Mouse (Mus musculus) lung, postnatal 10 days (tissue): ENCODE results near the gene Tbpl1.

ENCODE experiments used
- DNase-seq: peaks from one replicate; pipeline ENCODE4 v3.0.0; 2021

The Tbpl1 gene

GRCm38 (mm10) chr10:22731272-22732093, at the start of gene Tbpl1:
Tbpl1 (minus strand) TSS chr10:22731938.
- peak; percentile 97 for DNase-seq

DNA sequence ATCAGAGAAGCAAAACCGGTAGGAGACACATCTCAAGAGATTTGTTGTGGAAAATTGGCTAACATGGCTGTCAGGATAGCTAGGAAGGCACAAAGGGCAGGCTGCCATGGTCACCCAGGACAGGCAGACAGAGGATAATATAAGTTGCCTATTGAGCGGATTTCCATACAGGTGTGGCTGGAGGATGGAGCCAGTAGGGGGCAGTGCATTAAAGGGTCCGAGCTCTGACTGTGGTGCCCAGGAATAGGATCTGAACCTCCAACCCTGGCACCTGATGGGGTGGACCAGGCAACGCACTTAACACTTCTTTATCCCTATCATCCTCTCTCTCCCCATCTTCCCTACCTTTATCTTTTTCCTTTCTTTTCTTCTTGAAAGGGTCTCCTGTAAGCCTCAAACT, 49.7 kb upstream of the Tbpl1 start:
- peak; percentile 21 for DNase-seq

- peak; percentile 79 for DNase-seq
These were observed 46.2 kb upstream of the Tbpl1 start for GRCm38 (mm10) chr10:22777939-22778338.

DNA sequence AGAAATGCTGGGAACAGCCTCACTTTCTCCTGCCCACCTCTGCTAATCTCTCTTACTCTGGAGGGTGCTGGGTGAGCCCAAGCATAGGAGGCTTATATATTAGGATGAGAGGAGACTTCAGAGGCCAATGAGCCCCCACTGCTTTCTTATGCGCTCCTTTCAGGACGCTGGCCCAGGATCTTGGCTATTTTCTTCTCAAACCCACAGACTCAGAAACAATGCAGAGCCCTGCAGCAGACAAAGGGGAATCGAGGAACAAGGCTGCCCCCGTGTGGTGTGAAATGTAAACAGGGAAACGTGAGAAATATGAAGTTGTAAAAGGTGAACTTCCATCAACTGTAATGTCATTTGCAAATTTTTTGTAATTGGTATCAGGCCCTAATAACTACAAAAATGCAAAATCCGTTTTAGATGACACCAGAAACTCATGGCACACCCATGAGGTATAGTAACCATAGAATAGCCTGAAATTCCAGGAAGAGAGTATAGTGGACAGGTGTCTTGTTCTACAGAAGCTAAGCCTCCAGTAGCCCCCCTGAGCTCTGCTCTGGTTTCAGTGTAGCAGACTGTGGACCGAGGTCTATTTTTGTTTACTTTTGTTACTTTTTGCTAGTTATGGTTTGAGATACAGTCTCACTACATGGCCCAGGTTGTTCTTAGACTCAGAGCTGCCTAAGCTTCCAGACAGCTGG, 44.4 kb upstream of the Tbpl1 start:
- DNase-seq, result peak; percentile 53

DNA sequence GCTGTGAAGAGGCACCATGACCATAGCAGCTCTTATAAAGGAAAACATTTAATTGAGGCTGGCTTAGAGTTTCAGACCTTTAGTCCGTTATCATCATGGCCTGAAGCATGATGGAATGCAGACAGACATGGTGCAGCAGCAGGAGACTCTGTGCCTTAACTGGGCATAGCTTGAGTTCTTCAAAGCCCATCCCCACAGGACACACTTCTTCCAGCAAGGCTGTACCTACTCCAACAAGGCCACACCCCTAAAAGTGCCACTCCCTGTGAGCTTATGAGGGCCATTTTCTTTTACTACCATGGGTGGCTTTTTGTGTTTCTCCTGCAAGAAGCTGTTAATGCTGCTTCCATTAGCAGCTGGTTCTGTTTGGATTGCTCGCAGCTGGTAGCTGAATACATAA, 43.7 kb upstream of the Tbpl1 start:
- DNase-seq, result no peak

GRCm38 (mm10) chr10:22774626-22775025, 42.9 kb upstream of the Tbpl1 start:
- no peak for DNase-seq

DNA sequence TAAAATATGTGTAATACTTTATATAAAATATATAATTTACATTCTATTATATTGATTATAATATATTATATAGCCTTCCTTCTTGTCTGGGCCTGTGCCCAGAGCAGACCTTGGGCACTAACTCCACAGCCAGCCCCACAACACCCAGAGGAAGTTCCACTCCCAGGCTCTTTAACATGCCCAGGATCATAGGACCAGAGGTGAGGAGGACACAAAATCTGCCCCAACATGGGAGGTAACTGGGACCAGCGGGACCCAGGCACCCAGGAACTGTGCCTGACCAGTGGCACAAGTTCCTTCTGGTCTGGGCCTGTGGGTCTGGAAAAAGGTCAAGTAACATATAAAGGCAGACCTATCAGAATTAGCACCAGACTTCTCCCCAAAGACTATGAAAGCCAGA, 22.5 kb upstream of the Tbpl1 start:
- no peak for DNase-seq

DNA sequence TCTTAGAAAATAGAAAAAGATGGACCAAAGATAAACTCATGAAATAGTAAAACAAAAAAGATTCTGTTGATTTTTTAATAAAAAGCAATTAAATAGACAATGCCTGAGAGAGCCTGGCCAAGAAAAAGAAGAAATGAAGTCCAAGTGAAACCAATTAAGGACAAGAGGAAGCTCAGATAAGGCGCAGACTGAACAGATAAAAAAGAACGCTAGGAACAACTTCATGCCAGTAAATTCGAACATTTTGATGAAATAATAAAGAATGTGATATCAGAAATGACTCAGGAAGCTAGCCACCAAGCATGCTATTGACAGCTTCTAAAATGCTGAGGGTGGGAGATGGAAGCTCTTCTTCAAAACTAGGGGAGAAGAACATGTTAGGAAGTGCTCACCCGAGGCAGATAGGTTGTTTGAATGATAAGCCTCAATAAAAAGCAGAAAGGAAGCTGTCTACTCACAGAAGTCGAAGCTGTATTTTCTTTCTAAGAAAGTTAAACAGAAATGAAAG, 19.5 kb upstream of the Tbpl1 start:
- no peak for DNase-seq

DNA sequence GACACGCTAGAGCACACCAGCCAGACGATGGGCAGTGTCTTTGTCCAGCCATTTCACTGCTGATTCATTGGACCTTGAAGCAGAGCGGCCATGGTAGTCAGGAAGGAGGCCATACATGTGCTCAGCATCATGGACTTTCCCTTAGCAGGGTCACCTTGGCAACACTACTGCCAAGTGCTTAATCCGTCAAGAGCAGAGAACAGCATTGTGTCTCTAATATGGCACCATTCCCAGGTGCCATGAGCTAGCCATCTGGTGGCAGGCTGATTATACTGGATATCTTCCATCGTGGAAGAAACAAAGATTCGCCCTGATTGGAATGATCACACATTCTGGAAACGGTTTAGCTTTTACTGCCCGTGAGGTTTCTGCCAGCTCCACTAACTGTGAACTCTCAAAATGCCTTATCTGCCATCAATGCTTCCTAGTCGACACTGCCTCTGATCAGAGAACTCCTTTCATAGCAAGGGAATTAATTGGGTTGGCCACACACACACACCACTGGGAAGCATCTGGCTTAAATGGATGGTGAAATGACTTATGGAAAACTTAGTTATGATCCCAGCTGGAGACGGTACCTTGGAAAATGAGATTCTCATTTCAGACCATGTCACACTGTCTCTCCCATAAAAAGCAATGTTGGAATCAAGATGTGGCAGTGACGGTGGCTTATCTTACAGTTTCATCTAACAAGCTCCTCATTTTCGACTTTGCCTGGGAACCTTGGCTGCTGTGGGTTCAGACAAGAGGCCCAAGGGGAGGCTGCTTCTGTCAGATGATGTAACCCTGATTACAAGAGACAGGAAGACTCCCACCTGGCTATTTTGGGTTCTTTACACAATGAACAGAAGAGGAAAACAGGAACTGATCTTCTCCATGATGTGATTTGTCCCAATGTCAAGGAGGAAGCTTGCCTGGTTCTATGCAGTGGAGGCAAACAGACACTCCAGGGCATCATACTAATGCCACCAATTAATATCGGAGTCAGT, 14.9 kb upstream of the Tbpl1 start:
- peak; percentile 28 for DNase-seq

DNA sequence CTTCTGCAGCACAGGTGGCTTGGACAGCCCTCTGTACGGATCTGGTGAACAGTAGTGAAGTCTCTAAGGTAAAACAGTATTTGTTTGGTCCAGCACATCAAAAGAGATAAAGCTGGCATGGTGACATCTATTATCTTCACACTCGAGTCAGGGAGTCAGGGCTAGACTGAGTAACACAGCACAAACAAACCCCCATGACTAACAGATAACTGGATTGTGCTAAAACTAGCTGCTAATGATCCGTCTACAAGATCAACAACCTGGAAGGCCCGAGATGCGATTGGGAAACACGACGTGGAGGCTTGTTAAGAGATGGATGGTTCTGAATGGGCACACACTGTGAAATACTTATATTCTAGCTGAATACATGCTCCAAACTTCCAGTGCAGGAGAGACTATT, 14.2 kb upstream of the Tbpl1 start:
- no peak for DNase-seq

DNA sequence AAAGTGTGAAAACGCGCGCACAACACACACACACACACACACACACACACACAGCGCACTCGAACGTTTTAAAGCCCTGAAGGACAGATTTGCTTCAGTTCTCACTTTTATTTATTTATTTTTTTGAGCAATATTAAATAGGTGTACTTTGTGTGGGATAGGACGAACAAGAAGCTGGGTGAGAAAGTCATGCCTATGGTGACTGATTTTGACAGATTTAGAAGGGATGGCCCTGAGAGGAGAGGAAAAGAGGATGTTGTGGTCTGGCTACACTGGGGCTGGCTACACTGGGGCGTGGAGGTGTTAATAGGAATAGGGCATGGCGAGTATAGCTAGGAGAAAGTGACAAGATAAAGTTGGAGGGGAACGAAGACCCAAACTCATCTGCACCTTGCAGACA, 443 bp upstream of the Tbpl1 start:
- no peak for DNase-seq

- DNase-seq, result no peak
These were observed 806 bp downstream of the Tbpl1 start for GRCm38 (mm10) chr10:22730992-22731271.

DNA sequence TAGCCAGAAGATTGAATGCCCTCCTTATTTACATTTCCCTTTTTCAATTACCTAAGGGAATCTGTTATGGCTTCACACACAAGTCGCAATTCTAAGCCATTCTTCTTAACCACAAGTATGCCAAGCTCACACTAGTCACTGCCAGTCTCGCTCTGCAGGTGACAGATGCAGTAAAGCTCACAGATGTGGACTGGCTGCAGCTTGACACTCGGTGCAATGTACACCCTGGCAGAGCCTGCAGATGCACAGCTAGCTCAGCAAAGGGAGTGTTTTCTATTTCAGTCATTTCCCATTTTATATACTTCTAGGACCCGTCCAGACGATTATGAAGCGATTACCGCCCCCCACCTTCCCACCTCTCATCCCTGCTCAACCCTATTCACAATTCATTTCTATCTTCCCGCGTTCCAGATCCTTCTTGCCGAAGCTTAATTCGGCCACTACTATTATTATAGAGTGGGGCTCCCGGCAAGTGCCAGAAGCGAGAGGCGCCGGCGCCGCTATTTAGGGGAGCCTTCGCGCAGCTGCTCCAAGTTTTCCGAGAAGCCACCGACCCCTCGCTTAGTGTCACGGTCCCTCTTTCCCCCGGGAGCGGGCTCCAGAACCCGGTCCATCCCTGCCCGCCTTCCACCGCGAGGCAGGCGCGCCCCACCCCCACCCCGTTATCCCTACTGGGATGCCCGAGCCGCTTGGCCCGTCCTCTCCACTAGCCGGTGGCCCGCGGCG, 1.3 kb downstream of the Tbpl1 start:
- DNase-seq, result no peak

GRCm38 (mm10) chr10:22728257-22728656, 3.5 kb downstream of the Tbpl1 start:
- no peak for DNase-seq

DNA sequence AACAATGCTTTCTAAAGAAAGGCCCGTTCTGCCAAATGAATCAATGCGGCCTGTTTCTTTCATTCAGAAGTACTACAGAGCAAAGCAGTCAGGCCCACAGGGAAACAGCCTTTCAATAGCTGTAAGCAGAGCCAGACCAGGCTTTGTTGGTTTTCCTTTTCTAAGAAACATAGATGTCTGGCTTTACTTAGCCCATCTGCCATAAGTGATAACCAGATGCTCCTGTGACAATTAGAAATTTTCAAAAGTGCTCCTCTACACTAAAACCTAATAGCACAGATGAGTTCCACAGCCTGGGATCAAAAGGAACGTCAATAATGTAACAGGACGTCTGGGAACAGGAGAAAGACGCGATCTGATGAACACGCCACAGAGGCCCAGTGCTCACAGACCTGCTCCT, 5.4 kb downstream of the Tbpl1 start:
- no peak for DNase-seq

GRCm38 (mm10) chr10:22725166-22725565, 6.6 kb downstream of the Tbpl1 start:
- DNase-seq, result no peak

DNA sequence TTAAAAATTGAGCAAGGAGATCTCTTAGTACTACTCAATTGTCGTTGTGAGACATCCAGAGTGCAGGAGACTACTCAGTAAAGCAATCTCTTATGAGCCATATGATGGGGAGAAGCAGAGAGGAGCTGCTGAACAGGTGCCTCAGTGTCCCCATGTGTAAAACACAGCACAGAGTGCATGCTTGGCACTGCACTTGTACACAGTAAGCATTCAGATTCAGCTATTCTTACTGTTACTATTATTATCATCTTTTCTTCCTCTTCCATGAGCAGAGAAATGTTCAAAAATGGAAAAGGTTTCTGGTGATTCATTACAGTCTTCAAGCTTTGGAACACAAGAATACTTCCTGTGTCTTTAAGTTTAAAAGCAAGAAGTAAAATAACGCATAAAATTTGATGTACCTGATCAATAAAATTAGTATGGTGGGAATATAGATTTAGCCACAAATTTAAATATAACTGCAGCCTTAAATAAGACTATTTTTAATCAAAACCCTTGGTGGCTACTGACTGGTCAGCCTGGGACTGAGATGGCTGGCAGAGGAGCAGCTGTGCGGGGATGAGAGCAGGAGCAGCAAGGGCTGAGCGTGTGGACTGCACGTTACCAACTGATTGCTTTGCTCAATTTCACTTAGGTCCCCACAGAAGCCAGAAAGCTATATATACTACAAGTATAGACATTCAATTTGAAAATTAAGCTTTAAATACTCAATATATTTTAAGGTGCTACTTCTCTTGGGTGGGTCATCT, 10.8 kb downstream of the Tbpl1 start:
- DNase-seq, result no peak

GRCm38 (mm10) chr10:22718475-22718874, 13.3 kb downstream of the Tbpl1 start:
- DNase-seq, result no peak

- peak; percentile 66 for DNase-seq
These were observed 17.2 kb downstream of the Tbpl1 start for GRCm38 (mm10) chr10:22714520-22714919.

DNA sequence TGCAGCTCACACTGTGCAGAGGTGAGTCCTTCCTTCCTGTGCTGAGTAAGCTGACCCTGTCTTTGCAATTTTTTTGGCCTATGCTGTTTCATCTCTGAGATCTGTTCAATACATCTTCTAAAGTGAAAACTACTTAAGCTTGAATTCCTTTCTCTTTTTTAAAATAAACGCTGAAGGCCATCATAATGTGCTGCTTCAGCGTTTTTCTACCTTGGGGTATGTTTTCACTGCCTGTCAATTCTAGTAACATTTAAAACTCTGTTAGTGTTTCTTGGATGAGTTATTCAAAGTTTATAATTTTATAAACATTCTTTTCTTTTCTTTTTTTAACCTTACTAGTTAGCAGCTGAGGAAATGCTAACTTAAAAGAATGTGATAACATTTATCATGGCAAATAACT, 18.8 kb downstream of the Tbpl1 start:
- DNase-seq, result no peak

- DNase-seq, result no peak
These were observed 21.5 kb downstream of the Tbpl1 start for GRCm38 (mm10) chr10:22710173-22710777.
